Mouse (Mus musculus) thymus, adult 2 months (tissue): ENCODE results near the gene Cavin1.

Experiments
- CTCF ChIP-seq: fragments of 200-500 bp; IDR thresholded peaks from 2 replicates; pipeline ENCODE4 v1.5.1; 2012; ENCODE audit warnings: mild to moderate bottlenecking, control low read depth, low read length, moderate library complexity, borderline replicate concordance; ENCODE audit not compliant: control insufficient read depth, poor library complexity, insufficient read depth; ENCODE audit errors: extremely low read depth
- POLR2A ChIP-seq: fragments of 200-500 bp; IDR thresholded peaks from 2 replicates; pipeline ENCODE4 v1.6.1; 2012; ENCODE audit warnings: mild to moderate bottlenecking, low read length, control low read depth, moderate library complexity; ENCODE audit not compliant: control insufficient read depth, poor library complexity, insufficient read depth; ENCODE audit errors: extremely low read depth

GRCm38 (mm10) chr11:100931254-100931921, 39.3 kb downstream of the Cavin1 start:
- TF ChIP-seq CTCF (no peak), POLR2A (no peak)
